Mouse (Mus musculus) ES-E14 (cell line): Measurements from ENCODE around the gene Bak1.

Experiments
- CHD2 ChIP-seq: IDR thresholded peaks from 2 replicates; pipeline ENCODE4 v1.6.1; 2014; ENCODE audit warnings: mild to moderate bottlenecking, low read depth, low read length, inconsistent platforms
- HCFC1 ChIP-seq: IDR thresholded peaks from 2 replicates; pipeline ENCODE4 v1.6.1; 2012; ENCODE audit warnings: low read length, inconsistent platforms, borderline replicate concordance; ENCODE audit not compliant: insufficient read depth
- ZC3H11A ChIP-seq: IDR thresholded peaks from 2 replicates; pipeline ENCODE4 v1.6.1; 2012; ENCODE audit warnings: low read depth, mild to moderate bottlenecking, inconsistent platforms, low read length, borderline replicate concordance

GRCm38 (mm10) chr17:27074236-27074635, 45.4 kb upstream of the Bak1 start:
- TF ChIP-seq HCFC1 (no peak), ZC3H11A (no peak), CHD2 (no peak)
